Mouse (Mus musculus) layer of hippocampus, adult 2 months (tissue): ENCODE measurements around the gene Inhbe. TPM values are rescaled to one million over a fixed set of nuclear protein-coding genes. Genes with fewer than 3 reads are reported as not detected.
A peak's percentile ranks its signal among the peaks of the same experiment; 100 is the strongest.
"Not testable (repeated sequence)": the region's sequence is repeated elsewhere in the genome, so short reads cannot be mapped to it uniquely, and the experiment has no call there.

ENCODE experiments used
- DNase-seq, 2 experiments: peaks; one replicate each; pipeline ENCODE4 v3.0.0; 2022; ENCODE audit warnings: low spot score in 2 of 2
- H3K27ac ChIP-seq: fragments of 200-600 bp; 2 replicates; pipeline ENCODE4 v1.8.1; 2022
- H3K4me3 ChIP-seq: fragments of 200-600 bp; 2 replicates; pipeline ENCODE4 v1.8.1; 2022; ENCODE audit warnings: mild to moderate bottlenecking
- CTCF ChIP-seq: fragments of 200-600 bp; conservative IDR thresholded peaks from 2 replicates; pipeline ENCODE4 v1.8.1; 2022; ENCODE audit warnings: antibody characterized with exemption, mild to moderate bottlenecking, moderate library complexity
- total RNA-seq, 2 experiments: library from RNA; stranded (reverse); gene quantifications; 2 replicates each; pipeline ENCODE4 v1.2.3; 2021

Gene Inhbe
- total RNA-seq, 2 experiments from 2014 or later = not detected

DNA sequence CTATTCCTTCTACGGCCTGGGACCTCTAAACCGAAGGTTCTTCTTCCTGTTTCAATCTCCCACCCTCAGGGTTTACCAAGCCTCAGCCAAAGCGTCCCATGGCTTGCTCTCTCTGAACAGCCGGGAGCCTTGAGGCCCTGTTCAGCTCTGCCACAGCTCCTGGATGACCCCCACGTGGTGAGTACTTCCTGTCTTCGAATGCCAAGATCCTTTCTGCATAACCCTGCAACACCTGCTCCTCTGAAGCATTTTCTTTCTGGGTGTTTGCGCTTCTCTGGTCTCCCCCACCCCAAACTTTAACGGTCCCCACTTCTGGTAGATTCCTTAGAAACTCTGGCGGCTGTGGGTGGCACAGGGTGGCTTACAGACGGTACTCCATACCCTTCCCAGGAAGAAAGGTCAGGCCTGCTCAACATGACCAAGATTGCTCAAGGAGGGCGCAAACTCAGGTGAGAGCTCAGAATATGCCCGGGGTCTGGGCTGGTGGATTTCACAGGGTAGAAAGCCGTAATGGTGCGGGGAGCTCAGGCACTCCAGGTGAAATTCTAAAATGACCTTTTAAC lies 28.7 kb downstream of the Inhbe start:
- no peak for TF ChIP-seq CTCF
- no peak overlapping the region for H3K4me3 ChIP-seq

DNA sequence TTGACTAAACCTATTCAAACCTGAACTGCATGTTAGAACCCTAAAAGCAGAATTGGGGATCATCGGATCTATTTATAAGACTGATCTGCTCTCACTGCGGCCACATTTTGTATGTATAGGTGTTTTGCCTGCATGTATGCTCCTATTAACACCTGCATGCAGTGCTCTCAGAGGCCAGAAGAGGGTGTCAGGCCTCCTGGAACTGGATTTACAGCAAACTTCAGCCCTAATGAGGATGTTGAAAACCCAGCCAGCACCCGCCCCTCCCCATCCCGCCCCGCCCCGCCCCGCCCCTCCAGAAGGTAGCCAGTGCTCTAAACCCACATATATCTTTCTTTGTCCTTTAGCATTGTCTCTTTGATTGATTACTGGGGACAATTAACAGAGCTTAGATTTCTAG lies 29.7 kb downstream of the Inhbe start:
- DNase-seq = no peak
- Histone ChIP-seq H3K27ac (no peak overlapping the region), H3K4me3 (no peak overlapping the region)
- peak; percentile 65 for TF ChIP-seq CTCF

More for the DNA sequence above, 28.7 kb downstream of the Inhbe start:
- no peak overlapping the region for H3K27ac ChIP-seq
- DNase-seq = no peak

DNA sequence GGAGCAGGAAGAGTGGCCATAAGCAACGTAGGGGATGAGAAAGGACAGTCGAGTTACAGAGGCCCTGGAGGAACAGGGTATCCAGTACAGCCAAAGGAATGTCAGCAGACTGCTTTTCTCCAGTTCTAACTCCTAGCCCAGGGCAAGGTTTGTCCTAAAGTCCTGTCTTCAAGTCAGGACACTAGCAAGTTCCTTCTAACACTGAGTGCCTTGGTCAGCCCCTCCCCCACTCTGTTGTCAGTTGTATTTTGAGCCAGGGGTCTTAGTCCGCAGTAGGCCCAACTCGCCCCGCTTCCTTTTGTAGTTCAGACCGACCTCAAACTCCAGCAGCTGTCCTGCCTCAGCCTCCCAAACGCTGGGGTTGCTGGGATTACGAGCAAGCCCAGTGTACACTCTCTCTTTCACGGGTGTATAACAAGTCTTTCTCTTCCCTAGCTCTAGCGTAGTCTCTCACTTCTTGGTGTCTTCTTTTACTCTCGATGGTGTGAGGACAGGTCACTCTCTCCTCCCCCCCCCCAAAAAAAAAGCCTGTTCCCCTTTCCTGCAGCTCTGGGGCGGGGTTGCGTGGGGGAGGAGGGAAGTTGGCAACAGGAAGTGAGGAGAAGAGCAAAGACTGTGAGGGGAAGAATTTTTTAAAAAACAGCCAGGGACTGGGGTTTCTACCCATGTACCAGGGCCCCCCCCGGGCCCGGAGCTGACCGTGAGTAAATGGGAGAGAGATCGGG lies 30.9 kb downstream of the Inhbe start:
- Histone ChIP-seq H3K4me3 (no peak overlapping the region), H3K27ac (no peak overlapping the region)
- no peak for TF ChIP-seq CTCF
- no peak for DNase-seq

DNA sequence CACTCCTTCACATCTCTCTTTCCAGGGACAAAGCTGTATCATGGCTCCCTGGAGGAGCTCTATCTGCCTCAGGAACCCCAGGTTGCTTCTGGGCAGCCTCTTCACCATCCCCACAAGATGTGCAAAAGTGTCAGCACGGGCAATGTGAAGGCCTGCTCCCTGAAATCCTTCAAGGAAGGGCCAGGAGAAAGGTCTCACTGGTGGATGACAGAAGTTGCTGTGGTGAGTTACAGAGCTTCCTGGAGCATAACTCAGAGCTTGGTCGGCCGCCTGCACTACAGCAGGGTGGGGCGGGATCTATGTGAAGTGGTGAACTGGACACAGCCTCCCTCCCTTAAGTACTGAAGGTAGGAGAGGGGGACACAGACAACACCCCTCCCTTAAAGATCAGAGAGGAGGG lies 31.5 kb downstream of the Inhbe start:
- Histone ChIP-seq H3K4me3 (no peak overlapping the region), H3K27ac (no peak overlapping the region)
- DNase-seq = no peak
- TF ChIP-seq CTCF = no peak

DNA sequence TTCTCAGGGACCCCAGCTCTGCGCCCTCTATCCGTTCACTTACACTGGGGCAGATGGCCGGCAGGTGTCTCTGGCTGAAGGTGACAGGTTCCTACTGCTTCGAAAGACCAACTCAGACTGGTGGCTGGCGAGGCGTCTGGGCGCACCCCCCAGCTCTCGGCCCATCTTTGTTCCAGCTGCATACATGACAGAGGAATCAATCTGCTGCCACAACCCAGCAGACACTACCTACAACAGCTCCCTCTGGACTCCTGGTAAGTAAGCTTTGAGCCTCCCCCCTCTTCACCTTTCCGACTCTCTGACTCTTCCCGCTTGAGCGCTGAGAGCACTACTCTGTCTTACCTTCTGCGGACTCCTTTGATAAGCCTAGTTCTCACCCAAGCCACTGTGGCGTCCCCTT lies 32.0 kb downstream of the Inhbe start:
- Histone ChIP-seq H3K4me3 (no peak overlapping the region), H3K27ac (no peak overlapping the region)
- TF ChIP-seq CTCF = no peak
- no peak for DNase-seq

DNA sequence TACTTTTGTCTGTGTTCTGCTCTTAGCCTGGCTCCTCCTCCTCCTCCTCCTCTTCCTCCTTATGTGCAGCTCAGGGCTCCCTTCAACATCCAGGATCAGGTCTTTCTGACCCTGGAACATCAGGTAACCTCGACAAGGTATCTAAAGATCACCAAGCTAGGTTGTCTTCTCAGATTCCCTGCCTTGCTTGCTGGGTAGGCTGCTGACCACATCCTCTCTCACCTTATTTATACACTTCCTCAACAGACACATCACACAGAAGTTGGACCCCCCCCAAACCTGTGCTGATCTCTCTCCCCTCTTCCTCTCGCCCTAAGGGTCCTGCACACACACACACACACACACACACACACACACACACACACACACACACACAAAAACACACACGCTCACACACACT lies 32.6 kb downstream of the Inhbe start, which contains the start of gene Arhgap9:
TSS of gene Arhgap9 (plus strand) at position 344 of the 400 bp plus-strand sequence.
- TF ChIP-seq CTCF = no peak
- DNase-seq = no peak
- Histone ChIP-seq H3K27ac (no peak within 1 kb of the TSS), H3K4me3 (no peak within 1 kb of the TSS)

DNA sequence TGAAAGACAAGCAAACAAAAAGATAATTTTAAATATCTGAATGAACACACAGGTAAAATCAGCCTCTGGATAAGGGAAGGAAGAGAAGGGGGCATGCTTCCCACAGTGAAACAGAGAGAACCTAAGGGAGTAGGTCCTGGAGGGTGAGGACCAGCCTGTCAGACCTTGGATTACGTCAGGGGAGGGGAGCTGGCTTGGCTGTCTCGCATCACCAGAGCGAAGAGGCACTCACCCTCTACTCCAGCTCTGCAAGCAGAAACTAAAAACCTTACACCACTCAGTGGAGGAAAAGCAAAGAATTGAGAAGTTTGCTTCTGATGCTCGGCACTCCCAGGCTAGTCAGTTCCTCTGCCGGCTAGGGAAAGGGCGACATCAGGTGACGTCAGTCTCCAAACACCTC lies 34.2 kb downstream of the Inhbe start:
- no peak for DNase-seq
- Histone ChIP-seq H3K4me3 (no peak overlapping the region), H3K27ac (no peak overlapping the region)
- no peak for TF ChIP-seq CTCF

DNA sequence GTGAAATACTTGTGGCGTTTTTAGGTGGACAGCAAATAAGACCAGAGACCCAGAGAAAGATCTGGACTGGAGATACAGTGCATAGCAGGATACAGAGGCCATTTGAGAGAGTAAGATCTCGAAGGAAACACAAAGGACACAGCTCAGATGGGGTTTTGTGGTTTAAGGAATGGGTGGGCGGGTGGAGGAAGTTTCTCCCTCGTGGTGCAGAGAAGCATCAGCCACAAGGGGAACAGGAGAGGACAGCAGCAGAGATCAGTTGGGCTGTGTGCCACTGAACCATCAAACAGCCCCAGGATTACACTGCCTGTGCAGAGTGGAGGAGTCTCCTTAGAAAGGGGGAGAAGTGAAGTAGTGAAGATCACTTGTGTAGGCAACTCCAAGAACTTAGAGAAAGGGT lies 36.2 kb downstream of the Inhbe start:
- DNase-seq = no peak
- H3K27ac ChIP-seq = no peak overlapping the region
- no peak for TF ChIP-seq CTCF
- no peak overlapping the region for H3K4me3 ChIP-seq

DNA sequence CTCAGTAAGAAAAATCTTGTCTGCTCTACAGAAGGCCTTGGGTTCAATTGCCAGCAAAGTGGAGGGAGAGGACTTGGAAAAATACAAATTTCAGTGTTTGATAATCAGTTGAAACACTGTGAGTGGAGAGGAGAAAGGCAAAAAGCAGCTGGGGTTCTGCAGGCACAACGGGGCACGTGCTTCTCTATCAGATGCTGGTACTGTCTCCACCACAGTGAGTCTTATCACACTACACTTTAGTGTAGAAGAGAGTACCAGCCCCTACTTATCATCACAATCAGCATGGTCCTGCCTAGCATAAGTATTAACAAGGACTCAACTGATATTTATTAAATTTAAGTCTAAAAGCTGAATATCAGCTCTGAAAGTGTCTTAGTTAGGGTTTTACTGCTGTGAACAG lies 36.9 kb downstream of the Inhbe start:
- no peak overlapping the region for H3K4me3 ChIP-seq
- TF ChIP-seq CTCF = no peak
- H3K27ac ChIP-seq = no peak overlapping the region
- DNase-seq = no peak

DNA sequence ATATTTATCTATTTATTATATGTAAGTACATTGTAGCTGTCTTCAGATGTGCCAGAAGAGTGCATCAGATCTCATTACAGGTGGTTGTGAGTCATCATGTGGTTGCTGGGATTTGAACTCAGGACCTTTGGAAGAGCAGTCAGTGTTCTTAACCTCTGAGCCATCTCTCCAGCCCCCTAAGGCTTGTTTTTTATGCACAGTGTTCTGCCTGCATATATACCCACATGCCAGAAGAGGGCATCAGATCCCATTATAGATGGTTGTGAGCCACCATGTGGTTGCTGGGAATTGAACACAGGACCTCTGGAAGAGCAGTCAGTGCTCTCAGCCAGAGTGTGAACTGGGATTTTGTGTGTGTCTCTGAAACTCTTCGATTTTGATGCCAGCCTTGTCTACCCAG lies 39.3 kb downstream of the Inhbe start:
- not testable (repeated sequence) for H3K4me3 ChIP-seq, H3K27ac ChIP-seq, DNase-seq
- peak; percentile 22 for TF ChIP-seq CTCF

DNA sequence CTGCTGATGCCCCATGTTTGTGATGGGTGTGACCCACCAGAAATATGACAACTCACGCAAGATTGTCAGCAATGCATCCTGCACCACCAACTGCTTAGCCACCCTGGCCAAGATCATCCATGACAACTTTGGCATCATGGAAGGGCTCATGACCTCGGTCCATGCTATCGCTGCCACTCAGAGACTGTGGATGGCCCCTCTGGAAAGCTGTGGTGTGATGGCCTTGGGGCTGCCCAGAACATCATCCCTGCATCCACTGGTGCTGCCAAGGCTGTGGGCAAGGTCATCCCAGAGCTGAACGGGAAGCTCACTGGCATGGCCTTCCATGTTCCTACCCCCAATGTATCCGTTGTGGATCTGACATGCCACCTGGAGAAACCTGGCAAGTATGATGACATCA lies 40.7 kb downstream of the Inhbe start:
- not testable (repeated sequence) for DNase-seq, H3K4me3 ChIP-seq

DNA sequence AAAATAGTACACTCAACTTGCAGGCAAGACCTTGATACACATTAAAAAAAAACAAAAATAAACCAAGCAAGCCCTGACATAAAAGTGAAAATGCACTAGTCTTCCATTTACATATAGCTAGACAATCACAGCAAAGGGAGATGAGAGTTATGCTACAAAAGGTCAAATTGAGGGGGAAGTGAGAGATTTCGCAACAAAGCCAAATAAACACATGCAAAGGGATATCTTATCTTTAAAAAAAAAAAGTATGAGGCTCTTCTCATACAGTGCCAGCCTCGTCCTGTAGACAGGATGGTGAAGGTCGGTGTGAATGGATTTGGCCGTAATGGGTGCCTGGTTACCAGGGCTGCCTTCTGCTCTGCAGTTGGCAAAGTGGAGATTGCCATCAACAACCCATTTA lies 41.4 kb downstream of the Inhbe start:
- Histone ChIP-seq H3K27ac (no peak overlapping the region), H3K4me3 (no peak overlapping the region)
- TF ChIP-seq CTCF = no peak
- DNase-seq = no peak

More for the DNA sequence above, 40.7 kb downstream of the Inhbe start:
- H3K27ac ChIP-seq = not testable (repeated sequence)

DNA sequence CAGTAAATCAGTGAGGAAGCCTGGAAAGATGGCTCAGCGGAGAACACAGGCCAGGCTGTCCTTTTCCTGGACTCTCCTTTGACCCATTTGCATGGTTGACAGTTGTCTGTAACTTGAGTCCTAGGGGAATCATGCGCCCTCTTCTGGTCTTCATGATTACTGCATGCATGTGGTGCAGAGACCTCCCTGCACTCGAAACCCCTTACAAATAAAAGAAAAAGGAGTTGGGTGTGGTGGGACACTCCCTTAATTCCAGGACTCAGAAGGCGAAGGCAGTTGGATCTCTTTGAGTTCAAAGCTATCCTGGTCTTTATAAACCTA lies 41.9 kb downstream of the Inhbe start:
- Histone ChIP-seq H3K4me3 (peak overlapping the region; percentile 90), H3K27ac (peak overlapping the region; percentile 78)
- DNase-seq = peak; percentile 80 to 81
- peak; percentile 97 for TF ChIP-seq CTCF

DNA sequence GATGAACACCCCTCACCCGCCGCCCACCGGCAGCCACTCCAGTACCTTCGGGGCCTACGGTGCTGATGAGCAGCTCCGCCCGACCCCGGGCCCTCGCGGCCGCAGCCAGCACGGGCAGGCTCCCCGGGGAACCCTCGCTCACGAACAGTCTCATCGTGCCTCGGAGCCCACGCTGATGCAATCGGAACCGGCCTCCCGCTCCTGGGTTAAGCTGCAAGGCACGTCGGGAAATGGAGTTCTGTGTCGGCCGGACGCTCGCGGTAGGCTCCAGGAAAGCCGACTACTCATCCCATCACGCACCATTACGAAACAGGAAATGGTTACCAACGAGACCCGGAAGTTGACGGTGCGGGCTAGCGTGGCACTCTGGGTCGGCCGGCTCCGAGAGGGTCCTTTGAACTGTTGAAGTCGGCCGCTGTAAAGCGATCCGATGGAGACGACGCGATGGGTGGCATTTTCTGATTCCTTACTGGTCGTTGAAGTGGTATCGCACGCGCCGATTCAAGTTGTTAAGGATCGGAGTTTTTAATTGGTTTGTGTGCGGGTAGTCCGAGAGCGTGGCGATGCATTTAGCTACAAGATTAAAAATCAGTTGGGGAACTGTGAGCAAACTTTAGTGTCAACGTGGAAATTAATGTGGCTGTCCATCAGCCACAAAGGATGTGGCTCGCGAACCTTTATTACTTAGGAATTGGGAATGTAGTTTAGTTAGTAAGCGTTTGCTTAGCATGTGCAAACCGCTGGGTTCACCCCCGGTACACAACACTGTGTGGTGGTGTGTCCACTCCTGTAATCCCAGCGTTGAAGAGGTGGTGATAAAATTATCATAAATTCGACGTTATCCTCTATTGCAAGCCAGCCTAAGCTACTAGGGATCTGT lies 42.5 kb downstream of the Inhbe start, which contains the start of gene Mars:
TSS of gene Mars (minus strand) at position 311 of the 880 bp plus-strand sequence.
- TF ChIP-seq CTCF = no peak
- peak; percentile 93 to 97 for DNase-seq
- peak within 1 kb of the TSS; percentile 78 for H3K27ac ChIP-seq
- peak within 1 kb of the TSS; percentile 90 for H3K4me3 ChIP-seq
